Mouse (Mus musculus) heart, adult 8-10 months (tissue): ENCODE data around the gene Pbx1. TPM values are rescaled to one million over a fixed set of nuclear protein-coding genes. Genes with fewer than 3 reads are reported as not detected.
A peak's percentile ranks its signal among the peaks of the same experiment; 100 is the strongest.

Source experiments
- DNase-seq: peaks from one replicate; pipeline ENCODE4 v3.0.0; 2022; ENCODE audit warnings: low spot score
- total RNA-seq, 4 experiments: library from RNA; stranded (reverse); gene quantifications; 2 replicates each; pipeline ENCODE4 v1.2.4; 2022

Pbx1 gene
- total RNA-seq, 4 experiments from 2014 or later, result 48.1 to 60.7 (median 56.2) TPM

DNA sequence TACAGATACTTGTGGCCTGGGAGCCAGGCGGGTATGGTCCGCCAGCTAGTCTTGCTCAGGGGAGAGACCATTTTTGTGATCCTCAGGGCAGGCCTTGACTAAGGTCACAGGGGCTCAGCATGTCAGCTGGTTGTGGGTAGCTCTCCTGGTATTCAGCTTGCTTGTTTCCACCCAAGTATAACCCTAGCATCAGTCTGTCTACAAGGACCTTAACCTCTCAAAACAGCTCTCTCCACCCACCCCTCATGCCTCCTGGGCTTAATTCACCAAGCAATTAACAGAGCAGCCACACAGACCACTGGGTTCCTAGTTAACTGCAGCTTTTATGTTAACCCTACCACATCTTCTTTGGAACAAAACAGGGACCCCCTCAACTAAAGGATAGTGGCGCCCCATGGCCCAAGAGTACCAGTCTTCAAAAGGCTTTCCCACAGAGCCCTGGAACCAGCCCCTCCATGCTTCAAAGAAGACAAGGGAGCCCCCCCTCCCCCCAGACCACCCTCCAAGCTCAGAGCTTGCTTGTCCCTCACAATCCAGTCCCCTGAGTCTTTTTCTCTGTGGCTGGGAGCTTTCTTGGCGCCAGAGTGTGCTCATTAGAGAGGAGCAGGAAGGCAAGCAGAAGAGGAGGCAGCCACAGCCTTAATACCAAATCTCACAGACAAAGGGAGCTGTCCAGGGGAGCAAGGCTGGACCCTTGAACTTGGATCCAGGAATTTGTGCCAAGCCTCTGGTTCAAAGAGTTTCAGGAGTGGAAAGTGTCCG, 48.1 kb downstream of the Pbx1 start:
- no peak for DNase-seq

GRCm38 (mm10) chr1:168382823-168383157, 49.3 kb downstream of the Pbx1 start:
- peak; percentile 50 for DNase-seq

DNA sequence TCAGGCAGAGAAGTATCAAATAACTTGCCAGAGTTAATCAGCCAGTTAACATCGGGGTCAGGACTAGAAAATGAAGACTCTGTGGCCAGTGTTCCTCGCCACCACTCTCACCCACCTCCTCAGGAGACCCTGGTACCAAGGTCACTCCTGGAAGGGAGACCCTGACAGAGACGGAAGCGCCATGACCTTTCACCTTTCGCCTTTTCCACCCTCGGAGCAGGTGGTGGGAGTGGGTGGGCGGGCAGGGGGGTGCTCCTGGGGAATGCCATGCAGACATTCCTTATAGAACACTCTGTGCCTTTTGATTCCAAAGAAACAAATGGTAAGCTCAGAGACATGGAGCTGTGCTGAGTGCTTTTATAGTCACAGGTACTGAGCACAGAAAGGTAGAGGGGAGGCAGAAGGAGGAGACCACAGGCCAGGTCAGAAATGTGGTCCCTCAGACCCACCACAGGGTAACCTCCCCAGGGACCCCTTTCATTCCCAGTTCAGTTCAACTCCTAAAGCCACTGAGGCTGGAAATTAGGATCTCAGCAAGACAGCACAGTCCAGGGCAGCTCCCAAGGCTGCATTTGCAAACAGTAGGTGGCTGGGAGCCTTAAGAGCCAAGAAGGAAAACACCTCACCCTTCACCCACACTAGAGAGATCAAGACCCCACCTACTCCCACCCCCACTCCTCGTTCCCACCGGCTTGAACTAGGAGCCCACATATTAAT, 49.8 kb downstream of the Pbx1 start:
- DNase-seq, result no peak

DNA sequence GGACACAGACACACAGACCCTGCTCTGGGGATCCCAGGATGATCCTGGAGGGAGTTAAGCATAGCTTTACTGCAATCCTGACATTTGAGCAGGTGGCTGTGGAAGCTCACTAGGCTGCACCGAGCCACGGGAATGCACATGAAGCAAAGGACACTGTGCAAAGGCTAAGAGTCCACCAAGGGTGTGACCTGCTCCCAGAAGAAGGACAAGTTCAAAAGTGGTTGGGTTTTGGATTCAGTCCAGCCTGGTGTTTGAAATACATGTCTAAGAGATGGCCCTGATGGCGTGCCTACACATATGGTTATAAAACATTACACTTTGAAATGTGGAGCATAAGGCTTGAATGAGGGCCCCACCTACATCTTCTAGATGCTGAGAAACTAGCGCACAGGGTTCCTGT, 50.6 kb downstream of the Pbx1 start:
- DNase-seq, result no peak

- DNase-seq, result peak; percentile 43
Measured at GRCm38 (mm10) chr1:168380241-168380770, 51.8 kb downstream of the Pbx1 start.

- DNase-seq, result no peak
Measured at GRCm38 (mm10) chr1:168377650-168378049, 54.4 kb downstream of the Pbx1 start.

- no peak for DNase-seq
Measured at GRCm38 (mm10) chr1:168376330-168376729, 55.7 kb downstream of the Pbx1 start.

GRCm38 (mm10) chr1:168374953-168375600, 57.0 kb downstream of the Pbx1 start:
- DNase-seq, result peak; percentile 46

- DNase-seq, result no peak
Measured at GRCm38 (mm10) chr1:168372089-168372488, 60.0 kb downstream of the Pbx1 start.

- no peak for DNase-seq
Measured at GRCm38 (mm10) chr1:168370966-168371365, 61.1 kb downstream of the Pbx1 start.

- DNase-seq, result no peak
Measured at GRCm38 (mm10) chr1:168366261-168366660, 65.8 kb downstream of the Pbx1 start.

GRCm38 (mm10) chr1:168364325-168364724, 67.7 kb downstream of the Pbx1 start:
- DNase-seq, result no peak

DNA sequence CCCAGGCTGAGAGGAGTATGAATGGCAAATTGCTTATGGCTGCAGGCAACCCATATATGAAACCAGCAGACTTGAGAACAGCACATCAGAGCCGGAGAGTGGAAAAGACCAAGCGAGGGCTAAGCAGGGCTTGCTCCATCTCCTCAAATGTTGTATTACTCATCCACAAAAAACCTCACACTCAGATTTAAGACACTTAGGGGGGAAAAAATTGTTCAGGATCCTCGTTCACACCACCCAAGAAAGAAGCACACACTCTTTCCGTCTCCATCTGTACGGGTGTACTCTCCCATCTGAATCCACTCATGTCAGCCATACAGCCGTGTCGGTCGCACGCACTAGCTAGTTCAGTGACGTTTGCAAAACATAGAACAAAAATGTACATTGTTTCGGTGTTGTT, 69.0 kb downstream of the Pbx1 start:
- DNase-seq, result no peak

- peak; percentile 60 for DNase-seq
Measured at GRCm38 (mm10) chr1:168362464-168362863, 69.6 kb downstream of the Pbx1 start.

- no peak for DNase-seq
Measured at GRCm38 (mm10) chr1:168357680-168358611, 74.1 kb downstream of the Pbx1 start.

DNA sequence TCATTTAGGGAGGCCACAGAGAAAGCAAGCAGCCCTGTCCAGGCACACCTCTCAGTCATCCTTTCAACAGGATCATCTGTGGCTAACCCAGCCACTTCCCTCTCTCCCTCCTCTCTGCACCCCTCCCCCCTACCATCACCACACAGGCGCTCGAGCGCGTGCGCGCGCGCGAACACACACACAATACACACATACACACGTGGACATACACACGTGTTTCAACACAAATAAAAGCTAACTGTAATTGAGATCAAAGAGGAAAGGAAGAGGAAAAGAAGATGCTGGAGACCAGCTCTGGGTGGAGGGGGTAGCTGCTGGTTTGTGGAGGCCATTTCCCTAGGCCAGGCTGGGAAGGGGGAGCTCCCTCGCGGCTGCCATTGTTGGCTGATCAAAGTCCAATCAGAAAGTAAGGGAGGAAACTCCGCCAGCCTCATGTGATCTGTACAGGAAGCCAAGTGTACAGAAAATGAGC, 75.1 kb downstream of the Pbx1 start:
- DNase-seq, result no peak

DNA sequence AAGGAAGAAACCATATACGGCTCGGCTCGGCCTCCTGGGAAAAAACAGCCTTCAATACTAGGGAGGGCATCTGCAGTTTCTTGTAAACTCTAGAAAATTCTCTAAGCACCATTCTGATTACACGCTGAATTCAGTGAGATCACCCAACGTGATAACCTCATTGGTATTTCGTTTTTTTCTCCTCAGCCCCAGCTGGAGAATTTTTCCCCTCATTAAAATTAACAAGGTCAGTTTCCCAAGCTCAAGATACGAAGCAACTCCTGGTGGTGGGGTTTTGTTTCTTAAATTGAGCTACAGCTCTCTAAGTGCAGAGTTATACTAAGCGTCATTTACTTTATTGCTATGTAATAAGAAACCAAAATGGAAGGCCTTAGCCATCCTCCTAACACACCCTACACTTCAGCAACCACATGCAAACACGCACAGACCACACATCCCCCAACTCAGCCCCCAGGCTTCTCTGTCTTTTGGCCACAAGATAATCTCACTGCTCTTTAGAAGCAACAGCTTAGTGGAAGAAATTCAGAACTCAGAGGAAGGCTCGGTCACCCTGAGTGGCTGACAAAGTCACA, 76.0 kb downstream of the Pbx1 start:
- DNase-seq, result no peak

GRCm38 (mm10) chr1:168354934-168355333, 77.1 kb downstream of the Pbx1 start:
- no peak for DNase-seq

DNA sequence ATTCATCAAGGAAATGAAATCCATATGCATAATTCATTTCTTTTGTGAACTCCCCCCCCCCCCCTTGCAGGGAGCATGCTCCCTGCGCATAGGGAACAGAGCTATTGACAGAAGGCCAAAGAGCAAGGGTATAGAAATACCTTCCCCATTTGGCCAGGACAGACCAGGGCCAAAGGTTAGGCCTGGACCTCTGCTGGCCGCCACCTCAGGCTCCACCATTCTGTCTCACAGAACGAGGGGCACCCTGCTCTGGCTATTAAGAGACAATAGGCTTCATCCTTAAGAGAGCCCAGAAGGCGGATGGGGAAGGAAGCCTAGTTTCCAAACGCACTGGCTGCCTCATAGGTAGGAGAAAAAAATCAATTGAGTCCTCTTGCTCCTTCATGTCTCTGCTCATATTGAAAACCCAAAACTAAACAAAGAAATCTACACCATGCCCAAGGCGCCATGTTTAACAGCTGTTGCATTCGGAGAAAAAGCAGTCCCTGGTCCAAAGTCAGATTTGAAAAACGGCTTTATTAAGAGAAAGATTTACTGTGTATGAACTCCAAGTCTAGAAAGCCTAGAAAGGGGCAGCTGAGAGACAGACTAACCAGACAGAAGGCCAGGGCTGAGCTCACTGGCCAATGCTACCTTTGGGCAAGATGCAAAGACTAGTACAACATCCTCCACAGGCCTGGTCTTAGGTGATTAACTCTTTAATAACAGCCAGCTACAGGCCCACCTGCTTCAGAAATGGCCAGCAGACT, 83.9 kb downstream of the Pbx1 start:
- DNase-seq, result no peak

DNA sequence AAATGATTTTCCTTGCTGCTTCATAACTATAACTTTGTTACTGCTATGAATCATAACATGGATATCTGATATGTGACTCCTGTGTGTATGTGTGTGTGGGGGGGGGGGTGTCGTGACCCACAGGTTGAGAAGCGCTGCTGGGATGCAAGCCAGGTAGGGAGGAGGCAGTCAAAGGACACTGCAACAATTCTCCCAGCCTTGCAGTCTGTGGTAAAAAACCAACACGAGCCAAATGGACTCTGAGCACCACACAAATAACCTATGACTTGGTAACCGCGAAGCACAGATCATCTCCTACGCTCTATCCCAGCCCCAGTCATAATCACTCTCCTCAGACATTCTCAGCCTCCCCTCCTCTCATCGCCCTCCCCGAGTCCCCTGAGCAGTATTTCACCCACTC, 87.2 kb downstream of the Pbx1 start:
- DNase-seq, result no peak
